Comparison of ENCODE assay signal across 8 mouse cellular contexts in genomic region chr11:86257460-86258076, GRCm38 (mm10). TPM values are rescaled to one million over a fixed set of nuclear protein-coding genes. Genes with fewer than 3 reads are reported as not detected.
DNase-seq lines count a peak whose midpoint lies in the region; ATAC-seq lines count a peak whose summit lies in the region.

Gene Ints2 (minus strand): TSS chr11:86257575.

- intact Hi-C loops in gastrocnemius, postnatal 14 days (cut with DNase I; ENCODE audit: low total_unique reads) = no loop called here
- intact Hi-C loops in left cerebral cortex, postnatal 10 days (cut with DNase I) = loop anchor here (10.0 kb wide), 1 partner anchor 227 kb away; the partner anchor contains the start of gene Rnft1

- ATAC-seq in inflammation-experienced regulatory T-cells, adult 6 months = peak; percentile 72
- ATAC-seq in megakaryocyte-erythroid progenitor cell, adult 5-6 weeks (replicated peaks; ENCODE audit: low FRiP score, low TSS enrichment, poor library complexity, severe bottlenecking) = peak; percentile 90

- DNase-seq in adrenal gland, adult (ENCODE audit: inconsistent age in 2 of 2, low spot score in 1 of 2) = peak; percentile 95 to 98
- peak; percentile 96 for DNase-seq in embryo, embryonic 10.5 days (ENCODE audit: low spot score)
- DNase-seq in gastrocnemius, postnatal 14 days = peak; percentile 95
- peak; percentile 93 to 96 for DNase-seq in left cerebral cortex, postnatal 10 days (ENCODE audit: extremely low spot score in 1 of 2, low spot score in 2 of 2)
- DNase-seq in right cerebral cortex, postnatal 25 days = peak; percentile 93
- peak; percentile 94 to 96 for DNase-seq in urinary bladder, postnatal 4 days (ENCODE audit: low spot score in 2 of 2)

RNA-seq across cellular contexts. Expression of gene Ints2, which starts in this region (rescaled TPM):
- 1 to 10 TPM; 4.5 to 5.2 TPM for total RNA-seq in gastrocnemius, postnatal 14 days (2021)
- polyA plus RNA-seq in inflammation-experienced regulatory T-cells, adult 6 months (2017; shearing (Covaris generic)) = 10 to 100 TPM; 19.0 to 20.3 (median 19.3) TPM
- 10 to 100 TPM; 27.1 to 28.7 TPM for total RNA-seq in left cerebral cortex, postnatal 10 days (2021)
- 38.2 and 39.5 TPM in 2 replicates for total RNA-seq in megakaryocyte-erythroid progenitor cell, adult 5-6 weeks (2014; fragmentation: Nextera tagmentation)
- total RNA-seq in megakaryocyte-erythroid progenitor cell, adult 5-6 weeks (2017) = 46.8 and 50.5 TPM in 2 replicates

Comparison
In these comparisons a context has a peak if more than half of its experiments do, and no peak if none do; other contexts are left out.
1. Peak in every context shown above with its lines: DNase-seq and ATAC-seq.
2. RNA of gene Ints2 (total RNA-seq): 38.2 to 50.5 TPM in megakaryocyte-erythroid progenitor cell, adult 5-6 weeks and 27.1 to 28.7 TPM in left cerebral cortex, postnatal 10 days; 4.5 to 5.2 TPM in gastrocnemius, postnatal 14 days; every median in the first group is over 4 times any median in the second.